Mouse (Mus musculus) hematopoietic stem cell, adult 5-6 weeks (primary cell): ENCODE results near the gene Ide. TPM values are rescaled to one million over a fixed set of nuclear protein-coding genes. Genes with fewer than 3 reads are reported as not detected.

Experiments
- ATAC-seq, 2 experiments: fragments of 125-278 bp in 1 of 2; replicated peaks in 1 of 2; 2 replicates each; pipeline ENCODE4 v1.8.0; 2016 to 2017; ENCODE audit warnings: inconsistent platforms in 2 of 2, mild to moderate bottlenecking in 2 of 2, moderate number of reproducible peaks in 2 of 2, low read depth in 1 of 2, moderate TSS enrichment in 1 of 2; ENCODE audit not compliant: low FRiP score in 2 of 2, poor library complexity in 2 of 2, severe bottlenecking in 2 of 2, insufficient read depth in 1 of 2, low TSS enrichment in 1 of 2
- total RNA-seq: library from RNA; stranded (forward); fragments of 172-1452, 232-1000 nt; gene quantifications from 2 replicates; pipeline ENCODE4 v1.2.3, GENCODE M21; 2017

The Ide gene
- total RNA-seq, result 85.5 and 129 TPM in 2 replicates

GRCm38 (mm10) chr19:37337752-37338151 is at the start of gene Ide:
Gene Ide, minus strand, starts transcription at chr19:37337852.
- no peak for ATAC-seq

- ATAC-seq, result no peak
These were observed 48.5 kb upstream of the Ide start for GRCm38 (mm10) chr19:37386126-37386525.

- ATAC-seq, result no peak
These were observed 41.2 kb upstream of the Ide start for GRCm38 (mm10) chr19:37378816-37379215.

GRCm38 (mm10) chr19:37377404-37377990 is 39.8 kb upstream of the Ide start:
- no peak for ATAC-seq

GRCm38 (mm10) chr19:37376841-37377240 is 39.2 kb upstream of the Ide start:
- no peak for ATAC-seq

- peak; percentile 96 to 98 for ATAC-seq
These were observed 38.3 kb upstream of the Ide start, which contains the start of gene Kif11 for GRCm38 (mm10) chr19:37375755-37376615. Gene Kif11, plus strand, starts transcription at chr19:37376403.

- peak in 1 of 2 experiments; percentile 1; a peak in 1 of 4 replicates for ATAC-seq
These were observed 37.5 kb upstream of the Ide start for GRCm38 (mm10) chr19:37374941-37375754.

GRCm38 (mm10) chr19:37370356-37370755 is 32.7 kb upstream of the Ide start:
- ATAC-seq, result peak; percentile 39 to 65; a peak in 3 of 4 replicates

GRCm38 (mm10) chr19:37369921-37370320 is 32.3 kb upstream of the Ide start:
- no peak for ATAC-seq

GRCm38 (mm10) chr19:37368990-37369389 is 31.3 kb upstream of the Ide start:
- ATAC-seq, result no peak

GRCm38 (mm10) chr19:37363128-37363939 is 25.7 kb upstream of the Ide start:
- no peak for ATAC-seq

- ATAC-seq, result no peak
These were observed 24.9 kb upstream of the Ide start for GRCm38 (mm10) chr19:37362545-37362944.

- peak in 1 of 2 experiments; percentile 65; a peak in 2 of 4 replicates for ATAC-seq
These were observed 22.4 kb upstream of the Ide start for GRCm38 (mm10) chr19:37360044-37360443.

GRCm38 (mm10) chr19:37353331-37353730 is 15.7 kb upstream of the Ide start:
- ATAC-seq, result no peak

- ATAC-seq, result no peak
These were observed 15.1 kb upstream of the Ide start for GRCm38 (mm10) chr19:37352756-37353155.

- ATAC-seq, result no peak
These were observed 11.3 kb upstream of the Ide start for GRCm38 (mm10) chr19:37348952-37349351.

GRCm38 (mm10) chr19:37348331-37348730 is 10.7 kb upstream of the Ide start:
- no peak for ATAC-seq
